Mouse (Mus musculus) adrenal gland, adult 10 weeks (tissue): ENCODE results near the gene Taar5. TPM values are rescaled to one million over a fixed set of nuclear protein-coding genes. Genes with fewer than 3 reads are reported as not detected.

Source experiments
- polyA plus RNA-seq: library from polyadenylated mRNA; stranded (reverse); fragments of 350-450 nt; fragmentation: Illumina TruSeq; extraction: RNeasy Lipid Tissue Mini Kit (QIAGEN cat#74804); gene quantifications from one replicate; pipeline ENCODE4 v1.2.3, GENCODE M21; 2014; ENCODE audit warnings: low read depth, low replicate concordance

Gene Taar5
- not detected for polyA plus RNA-seq

GRCm38 (mm10) chr10:23970656-23971165, at the start of gene Taar5:
TSS of gene Taar5 (plus strand) at chr10:23970706.

GRCm38 (mm10) chr10:23938312-23938711, 32.2 kb upstream of the Taar5 start, which contains the start of gene Taar2:
TSS of gene Taar2 (plus strand) at chr10:23938572.

GRCm38 (mm10) chr10:23949508-23950005, 20.9 kb upstream of the Taar5 start, which contains the start of gene Taar3:
TSS of gene Taar3 (plus strand) at chr10:23949558.

GRCm38 (mm10) chr10:23960444-23960915, 10.0 kb upstream of the Taar5 start, which contains the start of gene Taar4:
TSS of gene Taar4 (plus strand) at chr10:23960494.

GRCm38 (mm10) chr10:23985546-23985945, 15.0 kb downstream of the Taar5 start, which contains the start of gene Taar6:
TSS of gene Taar6 (minus strand) at chr10:23985646.

GRCm38 (mm10) chr10:23993381-23993780, 22.9 kb downstream of the Taar5 start, which contains the start of gene Taar7a:
TSS of gene Taar7a (minus strand) at chr10:23993481.

GRCm38 (mm10) chr10:23999639-24000038, 29.1 kb downstream of the Taar5 start, which contains the start of gene Taar7b:
TSS of gene Taar7b (plus strand) at chr10:23999939.

Other genes with a start within 250 kb of the Taar5 start
- 250 TPM for gene Rps12, start 183.4 kb upstream of the Taar5 start, polyA plus RNA-seq
- gene Slc18b1, start 173.7 kb upstream of the Taar5 start, polyA plus RNA-seq = 34.5 TPM
- 56.3 TPM for gene Vnn3, start 119.2 kb upstream of the Taar5 start, polyA plus RNA-seq
- 50.1 TPM for gene Vnn1, start 76.0 kb upstream of the Taar5 start, polyA plus RNA-seq
- not detected for gene Taar1, start 50.4 kb upstream of the Taar5 start, polyA plus RNA-seq
- not detected for gene Taar2, start 32.1 kb upstream of the Taar5 start, polyA plus RNA-seq
- not detected for gene Taar3, start 21.1 kb upstream of the Taar5 start, polyA plus RNA-seq
- not detected for gene Taar4, start 10.2 kb upstream of the Taar5 start, polyA plus RNA-seq
- gene Taar6, start 14.9 kb downstream of the Taar5 start, polyA plus RNA-seq = not detected
- gene Taar7a, start 22.8 kb downstream of the Taar5 start, polyA plus RNA-seq = not detected
- gene Taar7b, start 29.2 kb downstream of the Taar5 start, polyA plus RNA-seq = not detected
- gene Taar7d, start 56.5 kb downstream of the Taar5 start, polyA plus RNA-seq = not detected
- not detected for gene Taar7e, start 66.9 kb downstream of the Taar5 start, polyA plus RNA-seq
- not detected for gene Taar7f, start 78.8 kb downstream of the Taar5 start, polyA plus RNA-seq
- not detected for gene Taar8a, start 105.8 kb downstream of the Taar5 start, polyA plus RNA-seq
- not detected for gene Taar8b, start 121.6 kb downstream of the Taar5 start, polyA plus RNA-seq
- gene Taar8c, start 131.2 kb downstream of the Taar5 start, polyA plus RNA-seq = not detected
- gene Taar9, start 138.8 kb downstream of the Taar5 start, polyA plus RNA-seq = not detected
- gene Stx7, start 178.6 kb downstream of the Taar5 start, polyA plus RNA-seq = 227 TPM